Mouse (Mus musculus): ENCODE data around the gene Alkbh7. TPM values are rescaled to one million over a fixed set of nuclear protein-coding genes. Genes with fewer than 3 reads are reported as not detected.

Gene Alkbh7
- polyA plus RNA-seq, 1 experiment from 2014 or later, result 42.0 TPM

GRCm38 (mm10) chr17:57038978-57039377 lies 41.8 kb downstream of the Alkbh7 start:
- Histone ChIP-seq H3K9me3 (no peaks in the 10 kb centered on the region), H3K4me3 (no peak overlapping the region), H3K9ac (no peak overlapping the region), H3K27ac (no peak overlapping the region), H3K4me2 (no peak overlapping the region), H3K36me3 (no peaks in the 10 kb centered on the region), H3K27me3 (peaks cover 27% of the 10 kb centered on the region), H3K4me1 (peaks cover 8% of the 10 kb centered on the region; the same call in 1 of the 2 replicates)
- no peak for ATAC-seq (ENCODE audit: insufficient number of reproducible peaks, insufficient read depth, low FRiP score, low TSS enrichment, low read depth)
- 38% methylated on average over 8 of the region's 8 CpGs for WGBS

GRCm38 (mm10) chr17:57041554-57041953 lies 44.4 kb downstream of the Alkbh7 start, which contains the start of gene Slc25a41:
Slc25a41 (minus strand) TSS chr17:57041654.
- no peaks in the 10 kb centered on the region for H3K9me3 ChIP-seq
- H3K4me1 ChIP-seq, result peaks cover 8% of the 10 kb centered on the region; the same call in 1 of the 2 replicates
- no peak within 1 kb of the TSS for H3K27ac ChIP-seq
- H3K9ac ChIP-seq, result no peak within 1 kb of the TSS
- peaks cover 24% of the 10 kb centered on the region for H3K27me3 ChIP-seq
- 70% methylated on average over 8 of the region's 8 CpGs for WGBS
- ATAC-seq (ENCODE audit: insufficient number of reproducible peaks, insufficient read depth, low FRiP score, low TSS enrichment, low read depth), result no peak
- H3K36me3 ChIP-seq, result peaks cover 10% of the 10 kb centered on the region
- no peak within 1 kb of the TSS for H3K4me3 ChIP-seq
- no peak within 1 kb of the TSS for H3K4me2 ChIP-seq

DNA sequence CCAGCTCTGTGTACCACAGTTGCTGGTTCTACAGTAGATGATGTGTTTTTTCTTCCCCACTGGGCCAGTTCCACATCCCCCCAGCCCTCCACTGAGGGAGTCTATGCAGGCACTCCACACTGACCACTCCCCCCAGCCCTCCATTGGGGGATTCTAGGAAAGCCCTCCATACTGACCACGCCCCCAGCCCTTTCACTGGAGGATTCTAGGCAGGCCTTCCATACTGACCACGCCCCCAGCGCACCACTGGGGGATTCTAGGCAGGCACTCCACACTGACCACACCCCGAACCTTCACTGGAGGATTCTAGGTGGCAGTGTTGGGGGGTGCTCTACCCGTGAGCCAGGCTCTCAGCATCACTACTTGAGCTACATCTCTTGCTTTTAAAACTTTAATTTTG lies 50.3 kb downstream of the Alkbh7 start:
- no peak for ATAC-seq (ENCODE audit: insufficient number of reproducible peaks, insufficient read depth, low FRiP score, low TSS enrichment, low read depth)
- Histone ChIP-seq H3K4me2 (no peak overlapping the region), H3K9ac (no peak overlapping the region)

DNA sequence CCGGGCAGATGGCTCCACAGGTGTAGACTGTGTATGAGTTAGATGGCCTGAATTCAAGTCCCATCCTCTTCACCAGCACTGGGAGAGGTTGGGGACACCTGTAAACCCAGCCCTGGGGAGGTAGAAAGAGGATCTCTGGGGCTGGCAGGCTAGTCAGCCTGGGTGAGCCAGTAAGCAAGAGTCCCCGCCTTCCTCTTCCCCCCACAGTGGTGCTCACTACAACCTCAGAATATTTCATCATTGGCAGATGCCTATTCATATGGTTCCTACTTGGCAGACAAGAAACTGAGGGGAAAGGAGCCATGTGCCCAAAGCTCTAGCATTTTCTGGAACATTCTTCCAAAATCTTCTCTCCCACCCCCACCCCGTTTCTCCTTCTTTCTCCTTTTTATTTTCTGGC lies 51.7 kb downstream of the Alkbh7 start:
- H3K4me1 ChIP-seq, result no peaks in the 10 kb centered on the region
- no peak overlapping the region for H3K4me3 ChIP-seq
- H3K4me2 ChIP-seq, result no peak overlapping the region
- no peak for ATAC-seq (ENCODE audit: insufficient number of reproducible peaks, insufficient read depth, low FRiP score, low TSS enrichment, low read depth)
- H3K9me3 ChIP-seq, result no peaks in the 10 kb centered on the region
- H3K9ac ChIP-seq, result no peak overlapping the region
- 90% methylated on average over 3 of the region's 3 CpGs for WGBS
- H3K36me3 ChIP-seq, result peaks cover 31% of the 10 kb centered on the region
- no peak overlapping the region for H3K27ac ChIP-seq
- H3K27me3 ChIP-seq, result no peaks in the 10 kb centered on the region

More for the DNA sequence above, 50.3 kb downstream of the Alkbh7 start:
- Histone ChIP-seq H3K36me3 (peaks cover 17% of the 10 kb centered on the region), H3K9me3 (no peaks in the 10 kb centered on the region), H3K27me3 (no peaks in the 10 kb centered on the region), H3K4me3 (no peak overlapping the region), H3K27ac (no peak overlapping the region), H3K4me1 (0 out of 2 replicates have a peak, but pooled peaks cover 3% of the 10 kb centered on the region)
- WGBS, result 41% methylated on average over 5 of the region's 5 CpGs

Other genes with a start within 250 kb of the Alkbh7 start
- 17.7 and 18.4 TPM in 2 replicates for gene Nrtn, start 239.8 kb upstream of the Alkbh7 start, polyA plus RNA-seq (2015; fragmentation: Nextera tagmentation; extraction: Ambion mirVana)
- 40.5 and 46.5 TPM in 2 replicates for gene Dus3l, start 232.6 kb upstream of the Alkbh7 start, polyA plus RNA-seq (2015; fragmentation: Nextera tagmentation; extraction: Ambion mirVana)
- 1.2 and 1.7 TPM in 2 replicates for gene Prr22, start 227.1 kb upstream of the Alkbh7 start, polyA plus RNA-seq (2015; fragmentation: Nextera tagmentation; extraction: Ambion mirVana)
- gene Rfx2, start 166.3 kb upstream of the Alkbh7 start, polyA plus RNA-seq (2015; fragmentation: Nextera tagmentation; extraction: Ambion mirVana), result 4.5 and 5.2 TPM in 2 replicates
- gene Acsbg2, start 122.9 kb upstream of the Alkbh7 start, polyA plus RNA-seq (2015; fragmentation: Nextera tagmentation; extraction: Ambion mirVana), result not detected in 2 replicates
- gene 1700061G19Rik, start 121.9 kb upstream of the Alkbh7 start, polyA plus RNA-seq (2015; fragmentation: Nextera tagmentation; extraction: Ambion mirVana), result 0.34 and 0.42 TPM in 2 replicates
- gene Mllt1, start 61.9 kb upstream of the Alkbh7 start, polyA plus RNA-seq (2015; fragmentation: Nextera tagmentation; extraction: Ambion mirVana), result 65.4 and 71.0 TPM in 2 replicates
- gene Acer1, start 15.2 kb upstream of the Alkbh7 start, polyA plus RNA-seq (2015; fragmentation: Nextera tagmentation; extraction: Ambion mirVana), result 0.17 and 0.25 TPM in 2 replicates
- 149 and 160 TPM in 2 replicates for gene Clpp, start 7.0 kb upstream of the Alkbh7 start, polyA plus RNA-seq (2015; fragmentation: Nextera tagmentation; extraction: Ambion mirVana)
- gene Pspn, start 2.7 kb downstream of the Alkbh7 start, polyA plus RNA-seq (2015; fragmentation: Nextera tagmentation; extraction: Ambion mirVana), result 0.87 TPM in 1 of 2 replicates, not detected in the other
- 65.5 and 71.3 TPM in 2 replicates for gene Gtf2f1, start 13.9 kb downstream of the Alkbh7 start, polyA plus RNA-seq (2015; fragmentation: Nextera tagmentation; extraction: Ambion mirVana)
- gene Gm17949, start 14.1 kb downstream of the Alkbh7 start, polyA plus RNA-seq (2015; fragmentation: Nextera tagmentation; extraction: Ambion mirVana), result 0.24 and 0.59 TPM in 2 replicates
- 45.7 and 49.8 TPM in 2 replicates for gene Khsrp, start 34.2 kb downstream of the Alkbh7 start, polyA plus RNA-seq (2015; fragmentation: Nextera tagmentation; extraction: Ambion mirVana)
- gene Slc25a41, start 44.3 kb downstream of the Alkbh7 start, polyA plus RNA-seq (2015; fragmentation: Nextera tagmentation; extraction: Ambion mirVana), result not detected in 2 replicates
- 7.3 and 7.9 TPM in 2 replicates for gene Crb3, start 61.8 kb downstream of the Alkbh7 start, polyA plus RNA-seq (2015; fragmentation: Nextera tagmentation; extraction: Ambion mirVana)
- 9.1 TPM in 2 replicates for gene Slc25a23, start 62.5 kb downstream of the Alkbh7 start, polyA plus RNA-seq (2015; fragmentation: Nextera tagmentation; extraction: Ambion mirVana)
- 1.6 and 2.4 TPM in 2 replicates for gene Dennd1c, start 81.2 kb downstream of the Alkbh7 start, polyA plus RNA-seq (2015; fragmentation: Nextera tagmentation; extraction: Ambion mirVana)
- gene Tubb4a, start 90.4 kb downstream of the Alkbh7 start, polyA plus RNA-seq (2015; fragmentation: Nextera tagmentation; extraction: Ambion mirVana), result 9.4 and 10.3 TPM in 2 replicates
- gene Tnfsf9, start 108.0 kb downstream of the Alkbh7 start, polyA plus RNA-seq (2015; fragmentation: Nextera tagmentation; extraction: Ambion mirVana), result 7.9 and 8.2 TPM in 2 replicates
- not detected in 2 replicates for gene Cd70, start 152.4 kb downstream of the Alkbh7 start, polyA plus RNA-seq (2015; fragmentation: Nextera tagmentation; extraction: Ambion mirVana)
- gene Tnfsf14, start 196.8 kb downstream of the Alkbh7 start, polyA plus RNA-seq (2015; fragmentation: Nextera tagmentation; extraction: Ambion mirVana), result 0.18 TPM in 1 of 2 replicates, not detected in the other
- 0.13 and 4.8 TPM in 2 replicates for gene C3, start 230.8 kb downstream of the Alkbh7 start, polyA plus RNA-seq (2015; fragmentation: Nextera tagmentation; extraction: Ambion mirVana)